Comparison of ENCODE assay signal across 32 mouse cellular contexts in genomic region chr8:124548187-124548586, GRCm38 (mm10). TPM values are rescaled to one million over a fixed set of nuclear protein-coding genes. Genes with fewer than 3 reads are reported as not detected.
DNase-seq lines count a peak whose midpoint lies in the region; ATAC-seq and TF ChIP-seq lines count a peak whose summit lies in the region.
"Had no signal": no experiment of that assay in that cellular context is flagged by ENCODE, and none has a peak within 500 bp of the region (broad histone marks: within the 10 kb centered on the region; RNA-seq: fewer than 3 reads in every experiment).

No protein-coding gene starts in this region.

- H3K27me3 ChIP-seq in midbrain, embryonic 14.5 days (ENCODE audit: control insufficient read depth, insufficient read depth, low read length): no peaks in the 10 kb centered on the region
- H3K27me3 ChIP-seq: embryonic facial prominence, embryonic 12.5 days; embryonic facial prominence, embryonic 15.5 days; heart, embryonic 13.5 days; hindbrain, embryonic 12.5 days; intestine, embryonic 15.5 days; Patski had no signal

- no peaks in the 10 kb centered on the region for H3K4me1 ChIP-seq in midbrain, embryonic 14.5 days (ENCODE audit: control insufficient read depth, insufficient read depth, low read length)
- H3K4me1 ChIP-seq: embryonic facial prominence, embryonic 12.5 days; embryonic facial prominence, embryonic 15.5 days; heart, embryonic 10.5 days; heart, embryonic 13.5 days; hindbrain, embryonic 12.5 days; intestine, embryonic 15.5 days had no signal

- H3K9ac ChIP-seq in midbrain, embryonic 14.5 days (replicated peaks; ENCODE audit: low read length): no peak overlapping the region
- H3K9ac ChIP-seq: embryonic facial prominence, embryonic 12.5 days; embryonic facial prominence, embryonic 15.5 days; forebrain, postnatal 0 days; heart, embryonic 13.5 days; hindbrain, embryonic 12.5 days; intestine, embryonic 15.5 days had no signal

- no peak overlapping the region for H3K27ac ChIP-seq in gastrocnemius, adult 2 months
- 0 out of 2 replicates have a peak overlapping the region, but pooled peaks have one; percentile 10 for H3K27ac ChIP-seq in left cerebral cortex, adult 2 months
- H3K27ac ChIP-seq in midbrain, embryonic 14.5 days (replicated peaks; ENCODE audit: low read depth, low read length): no peak overlapping the region
- H3K27ac ChIP-seq: embryonic facial prominence, embryonic 12.5 days; embryonic facial prominence, embryonic 15.5 days; heart, adult 2 months; heart, embryonic 10.5 days; heart, embryonic 13.5 days; hindbrain, embryonic 12.5 days; intestine, embryonic 15.5 days had no signal

- no peak for DNase-seq in gastrocnemius, adult 2 months
- no peak for DNase-seq in gastrocnemius, postnatal 10 days
- DNase-seq in left cerebral cortex, adult 2 months (ENCODE audit: extremely low spot score in 1 of 2, low spot score in 2 of 2): no peak
- DNase-seq in left cerebral cortex, adult 18-20 months (ENCODE audit: low spot score in 2 of 2): no peak
- peak; percentile 9 for DNase-seq in 3T3-L1 (ENCODE audit: low read depth, low spot score)
- DNase-seq in MN1 (ENCODE audit: low spot score): peak; percentile 57
- no peak for DNase-seq in midbrain, embryonic 14.5 days
- DNase-seq in ovary, adult 18-20 months (ENCODE audit: low spot score): no peak
- DNase-seq: adrenal gland, adult 2 months; adrenal gland, postnatal 25 days; cerebellum, adult 11-12 months; cerebellum, adult 9-10 months; forebrain, postnatal 0 days; gastrocnemius, postnatal 36 days; heart, adult 2 months; heart, postnatal 14 days; heart, postnatal 4 days had no signal

- TF ChIP-seq CTCF in gastrocnemius, adult 2 months (IDR thresholded peaks at IDR 0.05): peak; percentile 21; the same call in 1 of the 2 replicates
- TF ChIP-seq CTCF in left cerebral cortex, adult 2 months (IDR thresholded peaks at IDR 0.05): peak; percentile 31

- H3K36me3 ChIP-seq in midbrain, embryonic 14.5 days (ENCODE audit: control insufficient read depth, insufficient read depth, low read length): peaks cover 95% of the 10 kb centered on the region

- intact Hi-C loops in gastrocnemius, adult 2 months (cut with DNase I): no loop called here
- intact Hi-C loops in left cerebral cortex, adult 2 months (cut with DNase I): no loop called here

- no peaks in the 10 kb centered on the region for H3K9me3 ChIP-seq in midbrain, embryonic 14.5 days (ENCODE audit: control insufficient read depth, low read length)
- H3K9me3 ChIP-seq: embryonic facial prominence, embryonic 12.5 days; embryonic facial prominence, embryonic 15.5 days; heart, embryonic 10.5 days; heart, embryonic 13.5 days; hindbrain, embryonic 12.5 days; intestine, embryonic 15.5 days had no signal

- 81% methylated on average over 1 of the region's 1 CpGs for WGBS in midbrain, embryonic 14.5 days

- no peak overlapping the region for H3K4me2 ChIP-seq in midbrain, embryonic 14.5 days (ENCODE audit: low read length)
- H3K4me2 ChIP-seq: embryonic facial prominence, embryonic 12.5 days; embryonic facial prominence, embryonic 15.5 days; heart, embryonic 13.5 days; hindbrain, embryonic 12.5 days; intestine, embryonic 15.5 days had no signal

- no peak overlapping the region for H3K4me3 ChIP-seq in gastrocnemius, adult 2 months
- H3K4me3 ChIP-seq in left cerebral cortex, adult 2 months: no peak overlapping the region
- H3K4me3 ChIP-seq in midbrain, embryonic 14.5 days (replicated peaks; ENCODE audit: low read depth, low read length): no peak overlapping the region
- H3K4me3 ChIP-seq: embryonic facial prominence, embryonic 12.5 days; embryonic facial prominence, embryonic 15.5 days; heart, adult 2 months; heart, embryonic 10.5 days; heart, embryonic 13.5 days; hindbrain, embryonic 12.5 days; intestine, embryonic 15.5 days had no signal

- no peak for ATAC-seq in midbrain, embryonic 14.5 days (ENCODE audit: low FRiP score, low TSS enrichment)
- ATAC-seq: forebrain, embryonic 14.5 days; forebrain, postnatal 0 days; hindbrain, embryonic 16.5 days; intestine, embryonic 15.5 days; Patski had no signal

RNA-seq across cellular contexts. Expression of gene Agt, which starts 21.3 kb away (rescaled TPM):
- total RNA-seq in gastrocnemius, adult 2 months (2021): 10 to 100 TPM; 12.0 to 18.0 TPM
- total RNA-seq in gastrocnemius, postnatal 10 days (2021): 10 to 100 TPM; 11.0 to 13.8 TPM
- 10 to 100 TPM; 13.3 to 17.8 TPM for total RNA-seq in left cerebral cortex, adult 2 months (2021)
- total RNA-seq in left cerebral cortex, adult 18-20 months (2021): 10 to 100 TPM; 13.2 to 14.8 TPM
- polyA plus RNA-seq in midbrain, embryonic 14.5 days (2014; fragmentation: Nextera tagmentation; extraction: Ambion mirVana): 0.25 and 0.26 TPM in 2 replicates
- total RNA-seq: ES-E14; granulocyte monocyte progenitor cell, adult 5-6 weeks had no signal
- polyA plus RNA-seq: forebrain, embryonic 11.5 days; forebrain, embryonic 14.5 days had no signal

RNA-seq across cellular contexts. Expression of gene Cog2, which starts 27.6 kb away (rescaled TPM):
- 10 to 100 TPM; 17.1 to 17.7 TPM for total RNA-seq in gastrocnemius, adult 2 months (2021)
- 10 to 100 TPM; 22.6 to 28.1 TPM for total RNA-seq in gastrocnemius, postnatal 10 days (2021)
- total RNA-seq in left cerebral cortex, adult 2 months (2021): 10 to 100 TPM; 35.1 to 46.5 TPM
- 10 to 100 TPM; 35.4 to 37.7 TPM for total RNA-seq in left cerebral cortex, adult 18-20 months (2021)
- polyA plus RNA-seq in midbrain, embryonic 14.5 days (2014; fragmentation: Nextera tagmentation; extraction: Ambion mirVana): 33.0 and 39.3 TPM in 2 replicates

RNA-seq across cellular contexts. Expression of gene Capn9, which starts 27.7 kb away (rescaled TPM):
- total RNA-seq in gastrocnemius, adult 2 months (2021): not detected
- total RNA-seq in gastrocnemius, postnatal 10 days (2021): not detected
- not detected for total RNA-seq in left cerebral cortex, adult 2 months (2021)
- not detected for total RNA-seq in left cerebral cortex, adult 18-20 months (2021)
- 0.09 and 0.15 TPM in 2 replicates for polyA plus RNA-seq in midbrain, embryonic 14.5 days (2014; fragmentation: Nextera tagmentation; extraction: Ambion mirVana)
- total RNA-seq: common myeloid progenitor, adult 5-6 weeks; ES-E14; forebrain, postnatal 0 days; gastrocnemius, adult 8-10 months; gastrocnemius, postnatal 36 days; granulocyte monocyte progenitor cell, adult 5-6 weeks; heart, adult 2 months had no signal
- polyA plus RNA-seq: brain, embryonic 14.5 days; embryonic facial prominence, embryonic 12.5 days; forebrain, embryonic 11.5 days; heart, adult 2 months; heart, embryonic 10.5 days; hindbrain, embryonic 12.5 days; Patski had no signal

Comparison
In these comparisons a context has a peak if more than half of its experiments do, and no peak if none do; other contexts are left out.
1. DNase-seq: peak in 3T3-L1 (single experiment) and MN1 (single experiment); none in gastrocnemius, adult 2 months (single experiment), gastrocnemius, postnatal 10 days (single experiment), left cerebral cortex, adult 2 months (0 of 2), left cerebral cortex, adult 18-20 months (0 of 2), midbrain, embryonic 14.5 days (single experiment) and ovary, adult 18-20 months (single experiment).